Mouse (Mus musculus): ENCODE results near the gene Six2. TPM values are rescaled to one million over a fixed set of nuclear protein-coding genes. Genes with fewer than 3 reads are reported as not detected.

The Six2 gene
- 10 to 100 TPM in 1 of 2 experiments, 1 to 10 TPM in 1; 6.2 to 12.2 TPM for total RNA-seq (2021)
- long read RNA-seq, experiment 1, transcript Six2-202 (2 exons, 2,119 nt) = major isoform, 7 of 9 reads
- long read RNA-seq, experiment 1, partial matches to known transcripts = 2 of 9 reads
- long read RNA-seq, experiment 1, other reads (novel, unspliced or antisense) = 0 of 9 reads
- long read RNA-seq, experiment 2, transcript Six2-202 (2 exons, 2,119 nt) = major isoform, 9 of 10 reads
- long read RNA-seq, experiment 2, partial matches to known transcripts = 0 of 10 reads
- long read RNA-seq, experiment 2, other reads (novel, unspliced or antisense) = 1 of 10 reads

- DNase-seq = peak; percentile 83
- intact Hi-C loops (cut with DNase I; ENCODE audit: low total_unique reads) = loop anchor here (10.0 kb wide), 1 partner anchor 116 kb away; no protein-coding TSS in a partner anchor
These were observed at the start of gene Six2 for GRCm38 (mm10) chr17:85688236-85688910. Gene Six2 (minus strand): TSS chr17:85688274.

GRCm38 (mm10) chr17:85737090-85737780, 49.2 kb upstream of the Six2 start:
- no peak for DNase-seq

GRCm38 (mm10) chr17:85731329-85731728, 43.3 kb upstream of the Six2 start:
- no peak for DNase-seq
- intact Hi-C loops (cut with DNase I; ENCODE audit: low total_unique reads) = no loop called here

More at GRCm38 (mm10) chr17:85737090-85737780, 49.2 kb upstream of the Six2 start:
- intact Hi-C loops (cut with DNase I; ENCODE audit: low total_unique reads) = no loop called here

GRCm38 (mm10) chr17:85730231-85731015, 42.3 kb upstream of the Six2 start:
- intact Hi-C loops (cut with DNase I; ENCODE audit: low total_unique reads) = no loop called here
- DNase-seq = no peak

GRCm38 (mm10) chr17:85728071-85728718, 40.1 kb upstream of the Six2 start:
- intact Hi-C loops (cut with DNase I; ENCODE audit: low total_unique reads) = no loop called here
- peak; percentile 43 for DNase-seq

- DNase-seq = no peak
- intact Hi-C loops (cut with DNase I; ENCODE audit: low total_unique reads) = no loop called here
These were observed 37.9 kb upstream of the Six2 start for GRCm38 (mm10) chr17:85725988-85726387.

- DNase-seq = peak; percentile 27
- intact Hi-C loops (cut with DNase I; ENCODE audit: low total_unique reads) = no loop called here
These were observed 35.1 kb upstream of the Six2 start for GRCm38 (mm10) chr17:85723166-85723565.

- DNase-seq = peak; percentile 62
- intact Hi-C loops (cut with DNase I; ENCODE audit: low total_unique reads) = no loop called here
These were observed 29.2 kb upstream of the Six2 start for GRCm38 (mm10) chr17:85717266-85717665.

- intact Hi-C loops (cut with DNase I; ENCODE audit: low total_unique reads) = no loop called here
- no peak for DNase-seq
These were observed 27.7 kb upstream of the Six2 start for GRCm38 (mm10) chr17:85715784-85716183.

GRCm38 (mm10) chr17:85714370-85714769, 26.3 kb upstream of the Six2 start:
- no peak for DNase-seq
- intact Hi-C loops (cut with DNase I; ENCODE audit: low total_unique reads) = no loop called here

- no peak for DNase-seq
- intact Hi-C loops (cut with DNase I; ENCODE audit: low total_unique reads) = no loop called here
These were observed 24.8 kb upstream of the Six2 start for GRCm38 (mm10) chr17:85712874-85713273.

- intact Hi-C loops (cut with DNase I; ENCODE audit: low total_unique reads) = no loop called here
- DNase-seq = no peak
These were observed 16.5 kb upstream of the Six2 start for GRCm38 (mm10) chr17:85704369-85705260.

- DNase-seq = no peak
- intact Hi-C loops (cut with DNase I; ENCODE audit: low total_unique reads) = no loop called here
These were observed 12.0 kb upstream of the Six2 start for GRCm38 (mm10) chr17:85700028-85700427.

- no peak for DNase-seq
- intact Hi-C loops (cut with DNase I; ENCODE audit: low total_unique reads) = no loop called here
These were observed 10.6 kb upstream of the Six2 start for GRCm38 (mm10) chr17:85698643-85699042.

- intact Hi-C loops (cut with DNase I; ENCODE audit: low total_unique reads) = no loop called here
- DNase-seq = no peak
These were observed 9.9 kb upstream of the Six2 start for GRCm38 (mm10) chr17:85697976-85698375.

- intact Hi-C loops (cut with DNase I; ENCODE audit: low total_unique reads) = no loop called here
- DNase-seq = no peak
These were observed 6.4 kb upstream of the Six2 start for GRCm38 (mm10) chr17:85694499-85694898.

GRCm38 (mm10) chr17:85693101-85693500, 5.0 kb upstream of the Six2 start:
- intact Hi-C loops (cut with DNase I; ENCODE audit: low total_unique reads) = no loop called here
- DNase-seq = no peak

- DNase-seq = no peak
- intact Hi-C loops (cut with DNase I; ENCODE audit: low total_unique reads) = no loop called here
These were observed 4.5 kb upstream of the Six2 start for GRCm38 (mm10) chr17:85692594-85692993.

All from gastrocnemius, postnatal 14 days (tissue).